Mouse (Mus musculus) heart, adult 2 months (tissue): ENCODE data around the gene Nf2. TPM values are rescaled to one million over a fixed set of nuclear protein-coding genes. Genes with fewer than 3 reads are reported as not detected.

Experiments
- DNase-seq, 2 experiments: peaks; one replicate each; pipeline ENCODE4 v3.0.0; 2021
- H3K27ac ChIP-seq: fragments of 200-600 bp; 2 replicates; pipeline ENCODE4 v1.8.1; 2022
- H3K27me3 ChIP-seq: fragments of 200-500 bp; 2 replicates; pipeline ENCODE4 v1.6.1; 2012; ENCODE audit warnings: mild to moderate bottlenecking, low read length, inconsistent platforms, mixed read lengths; ENCODE audit not compliant: control insufficient read depth, insufficient read depth
- H3K36me3 ChIP-seq: fragments of 200-500 bp; 2 replicates; pipeline ENCODE4 v1.6.1; 2012; ENCODE audit warnings: low read length, inconsistent platforms; ENCODE audit not compliant: control insufficient read depth, insufficient read depth
- H3K4me1 ChIP-seq: fragments of 200-500 bp; 2 replicates; pipeline ENCODE4 v1.6.1; 2011; ENCODE audit warnings: low read length; ENCODE audit not compliant: control insufficient read depth, insufficient read depth
- H3K4me3 ChIP-seq: fragments of 200-600 bp; 2 replicates; pipeline ENCODE4 v1.8.1; 2022
- H3K79me2 ChIP-seq: fragments of 200-500 bp; replicated peaks from 2 replicates; pipeline ENCODE4 v1.6.1; 2012; ENCODE audit warnings: mild to moderate bottlenecking, inconsistent platforms, low read length, moderate library complexity, mixed read lengths; ENCODE audit not compliant: control insufficient read depth, insufficient read depth
- H3K9ac ChIP-seq: fragments of 200-500 bp; 2 replicates; pipeline ENCODE4 v1.6.1; 2012; ENCODE audit warnings: low read depth, mild to moderate bottlenecking, control low read depth, inconsistent platforms, low read length, mixed read lengths
- CTCF ChIP-seq: fragments of 200-600 bp; IDR thresholded peaks from 2 replicates; pipeline ENCODE4 v1.8.1; 2022; ENCODE audit warnings: antibody characterized with exemption, mild to moderate bottlenecking, moderate library complexity
- EP300 ChIP-seq: fragments of 200-500 bp; IDR thresholded peaks from 2 replicates; pipeline ENCODE4 v1.6.1; 2011; ENCODE audit warnings: low read depth, low read length, control low read depth; ENCODE audit not compliant: insufficient read depth
- POLR2A ChIP-seq: fragments of 200-500 bp; IDR thresholded peaks from 2 replicates; pipeline ENCODE4 v1.6.1; 2011; ENCODE audit warnings: mild to moderate bottlenecking, low read depth, low read length, control low read depth; ENCODE audit not compliant: insufficient read depth
- WGBS: fragments of 180-500 bp; shearing (Covaris S2); methylation state at CpG from one replicate; pipeline ENCODE4 v1.1.7; 2018; 5-methylcytosine and 5-hydroxymethylcytosine counted together
- intact Hi-C: fragments of 180-260 bp; cut with DNase I; formaldehyde crosslinking; loops from one replicate; pipeline ENCODE4 v1.15.1; 2025
- polyA plus RNA-seq: library from polyadenylated mRNA; depleted of rRNA; stranded (reverse); fragments of >200 nt; gene quantifications from 2 replicates; pipeline ENCODE4 v1.2.3, GENCODE M21; 2012
- total RNA-seq, 2 experiments: library from RNA; stranded (reverse); gene quantifications; 2 replicates each; pipeline ENCODE4 v1.2.3; 2021

Gene Nf2
- total and polyA plus RNA-seq, 3 experiments: 57.1 to 85.0 (median 77.1) TPM

DNA sequence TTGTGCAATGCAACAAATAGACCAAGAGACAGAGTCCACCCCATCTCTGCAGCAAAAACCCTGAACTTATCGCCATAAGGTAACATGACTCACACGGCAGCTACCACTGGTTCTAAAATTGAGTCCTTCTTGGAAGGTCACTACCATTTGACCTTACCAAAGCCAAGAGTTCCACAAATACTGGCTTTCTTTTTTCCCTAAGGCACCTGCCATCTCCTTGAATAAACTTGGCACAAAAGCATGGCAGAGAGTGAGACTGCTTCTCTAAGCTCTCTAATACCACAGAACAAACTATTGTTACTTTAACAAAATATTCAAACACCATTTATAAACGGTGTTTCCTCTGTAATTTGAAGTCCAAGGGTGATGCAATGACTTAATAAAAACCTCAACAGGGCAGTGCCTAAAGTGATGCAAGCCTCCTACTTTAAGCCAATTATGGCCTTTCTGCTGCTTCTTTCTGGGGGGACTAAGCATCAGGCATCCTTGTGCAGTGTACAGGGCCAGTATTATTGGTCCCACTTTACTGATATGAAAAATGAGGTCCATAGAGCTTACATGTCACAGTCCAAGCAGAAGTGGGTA lies 8.3 kb downstream of the Nf2 start:
- no peak for TF ChIP-seq CTCF
- no peak for TF ChIP-seq EP300
- TF ChIP-seq POLR2A: no peak
- Histone ChIP-seq H3K27ac (no peak overlapping the region), H3K4me3 (no peak overlapping the region), H3K9ac (no peak overlapping the region), H3K36me3 (no peaks in the 10 kb centered on the region; the same call in 1 of the 2 replicates), H3K4me1 (peaks cover 4% of the 10 kb centered on the region), H3K79me2 (0 out of 2 replicates have a peak, but pooled peaks cover 2% of the 10 kb centered on the region), H3K27me3 (no peaks in the 10 kb centered on the region)
- intact Hi-C loops: no loop called here
- no peak for DNase-seq
- WGBS: 49% methylated on average over 3 of the region's 3 CpGs

DNA sequence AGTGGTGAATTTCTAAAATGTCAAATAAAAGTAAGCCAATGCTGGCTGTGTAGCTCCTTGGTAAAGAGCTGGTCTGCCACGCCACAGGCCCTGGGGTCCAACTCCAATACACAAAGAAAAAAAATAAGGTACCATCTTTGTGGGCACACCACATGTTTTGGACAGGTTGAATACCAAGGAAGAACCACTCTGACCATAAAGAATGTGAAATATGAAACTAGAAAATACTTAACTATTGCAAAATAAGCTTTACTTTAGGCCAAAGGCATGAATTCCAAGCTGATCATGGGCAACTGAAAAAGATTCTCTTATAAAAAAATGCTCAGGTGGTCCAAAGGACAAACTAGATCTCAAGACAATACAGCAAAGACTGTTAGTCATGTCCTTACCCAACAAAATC lies 11.1 kb downstream of the Nf2 start:
- intact Hi-C loops: loop anchor here (5.0 to 10.0 kb wide), 2 partner anchors 121 to 403 kb away; no protein-coding TSS in a partner anchor

DNA sequence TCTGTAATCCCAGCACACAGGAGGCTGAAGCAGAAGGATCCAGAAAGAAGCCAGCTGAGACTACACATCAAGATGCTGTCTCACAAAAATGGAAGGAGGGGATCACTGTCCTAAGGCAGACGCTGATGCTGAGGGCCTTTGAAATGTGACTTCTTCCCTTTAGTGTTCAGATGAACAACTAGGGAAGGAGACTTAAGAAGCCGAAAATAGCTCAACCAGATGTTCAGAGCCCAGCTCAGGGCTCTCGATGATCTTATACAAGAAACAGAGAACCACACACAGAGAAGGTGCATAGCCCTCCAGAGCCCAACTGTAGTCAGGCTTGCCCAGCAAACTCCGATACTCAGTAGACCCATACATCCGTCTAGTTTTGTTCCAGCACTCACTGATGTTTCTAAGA lies 12.0 kb downstream of the Nf2 start:
- no peak overlapping the region for H3K4me3 ChIP-seq
- 49% methylated on average over 5 of the region's 5 CpGs for WGBS
- peaks cover 7% of the 10 kb centered on the region for H3K79me2 ChIP-seq
- TF ChIP-seq EP300 (no peak), POLR2A (no peak), CTCF (no peak)
- H3K4me1 ChIP-seq: peaks cover 5% of the 10 kb centered on the region
- intact Hi-C loops: loop anchor here (5.0 to 10.0 kb wide), 2 partner anchors 120 to 403 kb away; no protein-coding TSS in a partner anchor
- no peak overlapping the region for H3K9ac ChIP-seq
- no peak overlapping the region for H3K27ac ChIP-seq
- no peaks in the 10 kb centered on the region for H3K27me3 ChIP-seq
- H3K36me3 ChIP-seq: no peaks in the 10 kb centered on the region; the same call in 1 of the 2 replicates
- DNase-seq: no peak

More for the DNA sequence above, 11.1 kb downstream of the Nf2 start:
- TF ChIP-seq CTCF: no peak
- no peak for TF ChIP-seq POLR2A
- TF ChIP-seq EP300: no peak
- H3K9ac ChIP-seq: no peak overlapping the region
- no peak overlapping the region for H3K27ac ChIP-seq
- no peak overlapping the region for H3K4me3 ChIP-seq
- no peaks in the 10 kb centered on the region; the same call in 1 of the 2 replicates for H3K36me3 ChIP-seq
- 91% methylated on average over 1 of the region's 1 CpGs for WGBS
- DNase-seq: no peak
- H3K27me3 ChIP-seq: no peaks in the 10 kb centered on the region
- peaks cover 5% of the 10 kb centered on the region for H3K4me1 ChIP-seq
- peaks cover 7% of the 10 kb centered on the region for H3K79me2 ChIP-seq

DNA sequence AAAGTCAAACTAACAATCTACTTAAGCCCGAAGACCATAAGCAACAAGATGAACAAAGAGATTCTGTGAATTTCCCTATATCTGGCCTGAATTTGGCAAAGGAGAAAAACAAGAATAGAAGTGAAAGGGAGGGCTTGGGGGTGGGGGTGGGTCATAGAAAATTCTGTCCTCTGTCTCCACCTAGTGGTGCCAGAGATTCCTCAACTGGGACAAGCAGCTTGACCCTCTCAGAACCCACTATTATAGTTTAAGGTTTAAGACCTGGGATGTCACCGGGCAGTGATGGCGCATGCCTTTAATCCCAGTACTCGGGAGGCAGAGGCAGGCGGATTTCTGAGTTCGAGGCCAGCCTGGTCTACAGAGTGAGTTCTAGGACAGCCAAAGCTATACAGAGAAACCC lies 12.6 kb downstream of the Nf2 start:
- peak; percentile 24 to 49 for DNase-seq
- intact Hi-C loops: loop anchor here (5.0 to 10.0 kb wide), 2 partner anchors 119 to 402 kb away; no protein-coding TSS in a partner anchor
- no peaks in the 10 kb centered on the region for H3K27me3 ChIP-seq
- 0 out of 2 replicates have a peak, but pooled peaks have one; percentile 33 for TF ChIP-seq EP300
- TF ChIP-seq CTCF: peak; percentile 89
- no peak for TF ChIP-seq POLR2A
- no peak overlapping the region for H3K9ac ChIP-seq
- H3K4me3 ChIP-seq: no peak overlapping the region
- no peaks in the 10 kb centered on the region; the same call in 1 of the 2 replicates for H3K36me3 ChIP-seq
- WGBS: 32% methylated on average over 6 of the region's 6 CpGs
- H3K27ac ChIP-seq: no peak overlapping the region
- peaks cover 7% of the 10 kb centered on the region for H3K79me2 ChIP-seq
- H3K4me1 ChIP-seq: peaks cover 5% of the 10 kb centered on the region

DNA sequence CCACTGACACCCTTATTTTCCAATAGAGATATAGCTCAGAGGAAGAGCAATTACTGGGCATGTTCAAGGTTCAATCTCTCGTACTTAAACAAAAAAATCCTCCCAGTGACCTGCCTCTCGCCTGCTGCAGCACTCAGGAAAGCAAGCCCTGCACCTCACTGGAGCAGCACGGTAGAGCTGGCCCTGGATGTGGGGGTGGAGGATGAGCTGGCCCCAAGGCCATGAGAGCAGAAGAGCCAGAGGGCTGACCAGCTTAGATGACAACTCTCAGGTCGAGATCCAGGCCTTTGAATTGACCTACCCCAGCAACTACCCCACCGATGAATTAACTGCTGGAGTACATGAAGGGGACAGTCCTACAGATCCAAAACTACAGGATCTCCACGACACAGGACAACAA lies 13.9 kb downstream of the Nf2 start:
- Histone ChIP-seq H3K79me2 (peaks cover 7% of the 10 kb centered on the region), H3K4me1 (peaks cover 5% of the 10 kb centered on the region), H3K36me3 (no peaks in the 10 kb centered on the region), H3K9ac (no peak overlapping the region), H3K27me3 (no peaks in the 10 kb centered on the region), H3K27ac (no peak overlapping the region), H3K4me3 (no peak overlapping the region)
- no peak for TF ChIP-seq CTCF
- TF ChIP-seq EP300: no peak
- 60% methylated on average over 6 of the region's 6 CpGs for WGBS
- no peak for DNase-seq
- intact Hi-C loops: loop anchor here (5.0 to 10.0 kb wide), 2 partner anchors 118 to 401 kb away; no protein-coding TSS in a partner anchor

DNA sequence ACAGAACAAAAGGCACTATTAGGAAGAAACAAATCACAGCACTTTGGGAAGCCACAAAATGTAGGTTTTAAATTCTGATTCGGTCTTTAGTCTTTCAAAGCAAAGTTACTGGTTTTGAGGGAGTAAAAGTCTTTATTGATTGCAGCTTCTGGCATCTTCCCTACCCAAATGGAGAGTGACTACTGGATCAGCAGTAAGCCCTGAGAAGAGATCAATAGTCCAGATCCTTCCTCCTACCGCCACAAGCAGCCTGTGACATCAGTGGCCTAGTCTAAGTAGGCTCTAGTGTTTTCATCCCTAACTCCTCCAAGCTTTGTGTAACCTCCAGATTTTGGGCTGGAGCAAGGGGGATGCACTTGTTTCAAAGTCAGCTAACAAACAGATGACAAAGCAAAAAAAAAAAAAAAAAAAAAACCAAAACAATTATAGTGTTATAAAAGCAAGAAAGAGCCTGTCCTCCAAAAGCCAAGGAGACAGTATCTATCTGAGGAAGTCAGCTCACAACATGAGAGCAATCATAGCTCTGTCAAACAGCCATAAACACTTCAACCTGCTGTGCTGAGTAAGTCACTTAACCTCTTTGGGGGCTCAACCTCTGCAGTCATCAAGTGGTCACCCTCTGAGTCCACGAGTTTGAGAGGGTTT lies 15.9 kb downstream of the Nf2 start:
- H3K27me3 ChIP-seq: no peaks in the 10 kb centered on the region
- WGBS: 83% methylated on average over 3 of the region's 3 CpGs
- intact Hi-C loops: loop anchor here (10.0 kb wide), 1 partner anchor 399 kb away; no protein-coding TSS in a partner anchor

More for the DNA sequence above, 15.9 kb downstream of the Nf2 start:
- DNase-seq: no peak
- Histone ChIP-seq H3K9ac (no peak overlapping the region), H3K4me3 (no peak overlapping the region), H3K79me2 (peaks cover 6% of the 10 kb centered on the region), H3K27ac (no peak overlapping the region), H3K4me1 (peaks cover 3% of the 10 kb centered on the region), H3K36me3 (peaks cover 2% of the 10 kb centered on the region; the same call in 1 of the 2 replicates)
- TF ChIP-seq CTCF (no peak), POLR2A (no peak), EP300 (no peak)
